7 mouse cellular contexts compared by ENCODE assay signal in the genomic region with DNA sequence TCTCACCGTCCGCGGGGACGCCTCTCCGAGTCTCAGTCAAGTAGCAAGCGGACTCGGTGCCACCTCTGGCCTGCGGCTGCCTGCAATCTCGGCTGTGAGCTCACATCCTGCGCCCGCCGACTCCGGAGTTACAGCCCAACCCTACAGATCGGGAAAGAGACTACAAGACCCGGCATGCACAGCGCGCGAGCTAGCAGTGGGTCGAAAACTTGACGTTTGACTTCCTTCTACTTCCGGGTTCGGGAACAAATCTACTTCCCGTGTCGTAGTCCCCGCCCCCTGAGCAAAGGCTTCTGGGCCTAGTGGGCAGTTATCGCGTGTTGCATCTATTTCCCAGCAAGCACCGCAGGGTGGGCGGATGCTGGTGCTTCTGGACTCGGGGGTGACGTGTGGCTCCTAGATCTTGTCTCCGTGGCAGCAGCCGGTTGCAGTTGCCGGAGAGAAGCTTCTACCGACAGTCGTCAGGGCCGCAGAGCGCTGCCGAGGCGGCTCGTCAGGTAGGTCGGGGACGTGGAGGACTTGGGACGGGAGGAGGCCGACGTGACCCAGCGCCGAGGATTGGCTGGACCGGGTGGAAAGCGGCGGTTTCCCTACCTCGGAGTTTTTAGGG. TPM values are rescaled to one million over a fixed set of nuclear protein-coding genes. Genes with fewer than 3 reads are reported as not detected.
DNase-seq lines count a peak whose midpoint lies in the region; ATAC-seq lines count a peak whose summit lies in the region.

Tnfaip1 (minus strand) TSS at position 253 of the 610 bp plus-strand sequence.
Ift20 (plus strand) TSS at position 282 of the 610 bp plus-strand sequence.

- peak within 1 kb of the TSS; percentile 88 for H3K27ac ChIP-seq in embryonic facial prominence, embryonic 12.5 days
- H3K27ac ChIP-seq in limb, embryonic 11.5 days (replicated peaks; ENCODE audit: low read depth, low read length): peak within 1 kb of the TSS; percentile 32
- peak within 1 kb of the TSS; percentile 88 for H3K27ac ChIP-seq in midbrain, embryonic 14.5 days (replicated peaks; ENCODE audit: low read depth, low read length)

- peak within 1 kb of the TSS; percentile 62 for H3K4me3 ChIP-seq in embryonic facial prominence, embryonic 12.5 days
- peak within 1 kb of the TSS; percentile 79 for H3K4me3 ChIP-seq in limb, embryonic 11.5 days (ENCODE audit: low read depth, low read length)
- peak within 1 kb of the TSS; percentile 78 for H3K4me3 ChIP-seq in midbrain, embryonic 14.5 days (replicated peaks; ENCODE audit: low read depth, low read length)

- H3K9me3 ChIP-seq in embryonic facial prominence, embryonic 12.5 days: no peaks in the 10 kb centered on the region
- no peaks in the 10 kb centered on the region for H3K9me3 ChIP-seq in limb, embryonic 11.5 days (ENCODE audit: control insufficient read depth, low read length)
- H3K9me3 ChIP-seq in midbrain, embryonic 14.5 days (ENCODE audit: control insufficient read depth, low read length): no peaks in the 10 kb centered on the region

- under 1% methylated on average over 52 of the region's 52 CpGs for WGBS in embryonic facial prominence, embryonic 12.5 days
- 0% methylated on average over 52 of the region's 52 CpGs for WGBS in limb, embryonic 11.5 days
- under 1% methylated on average over 52 of the region's 52 CpGs for WGBS in midbrain, embryonic 14.5 days

- peak; percentile 99 for ATAC-seq in embryonic facial prominence, embryonic 12.5 days (ENCODE audit: insufficient number of reproducible peaks, insufficient read depth, low FRiP score, low TSS enrichment)
- peak; percentile 97 for ATAC-seq in limb, embryonic 11.5 days (ENCODE audit: insufficient number of reproducible peaks, low FRiP score, low TSS enrichment, low read depth)
- ATAC-seq in midbrain, embryonic 14.5 days (ENCODE audit: low FRiP score, low TSS enrichment): peak; percentile 97

- peak; percentile 94 for DNase-seq in adrenal gland, postnatal 25 days
- peak; percentile 100 for DNase-seq in heart, adult 11 months
- DNase-seq in kidney, adult 18-20 months: peak; percentile 97
- peak; percentile 98 for DNase-seq in limb, embryonic 11.5 days (ENCODE audit: low spot score)
- DNase-seq in midbrain, embryonic 14.5 days: peak; percentile 99
- peak; percentile 93 to 95 for DNase-seq in spleen, adult 18-20 months

- H3K4me2 ChIP-seq in embryonic facial prominence, embryonic 12.5 days (replicated peaks): peak within 1 kb of the TSS; percentile 59
- H3K4me2 ChIP-seq in limb, embryonic 11.5 days (ENCODE audit: low read depth, severe bottlenecking): peak within 1 kb of the TSS; percentile 83
- H3K4me2 ChIP-seq in midbrain, embryonic 14.5 days (ENCODE audit: low read length): peak within 1 kb of the TSS; percentile 74

- no peaks in the 10 kb centered on the region for H3K27me3 ChIP-seq in embryonic facial prominence, embryonic 12.5 days
- no peaks in the 10 kb centered on the region for H3K27me3 ChIP-seq in limb, embryonic 11.5 days (ENCODE audit: control insufficient read depth, insufficient read depth, low read length)
- H3K27me3 ChIP-seq in midbrain, embryonic 14.5 days (ENCODE audit: control insufficient read depth, insufficient read depth, low read length): no peaks in the 10 kb centered on the region

- H3K36me3 ChIP-seq in embryonic facial prominence, embryonic 12.5 days: peaks cover 26% of the 10 kb centered on the region
- peaks cover 15% of the 10 kb centered on the region; the same call in 1 of the 2 replicates for H3K36me3 ChIP-seq in limb, embryonic 11.5 days (ENCODE audit: control insufficient read depth, insufficient read depth, low read length)
- H3K36me3 ChIP-seq in midbrain, embryonic 14.5 days (ENCODE audit: control insufficient read depth, insufficient read depth, low read length): peaks cover 32% of the 10 kb centered on the region

- peak within 1 kb of the TSS; percentile 67 for H3K9ac ChIP-seq in embryonic facial prominence, embryonic 12.5 days
- peak within 1 kb of the TSS; percentile 78 for H3K9ac ChIP-seq in limb, embryonic 11.5 days (ENCODE audit: low read length)
- H3K9ac ChIP-seq in midbrain, embryonic 14.5 days (replicated peaks; ENCODE audit: low read length): peak within 1 kb of the TSS; percentile 78

- peaks cover 21% of the 10 kb centered on the region for H3K4me1 ChIP-seq in embryonic facial prominence, embryonic 12.5 days
- H3K4me1 ChIP-seq in limb, embryonic 11.5 days (ENCODE audit: control insufficient read depth, insufficient read depth, low read length): peaks cover 17% of the 10 kb centered on the region
- H3K4me1 ChIP-seq in midbrain, embryonic 14.5 days (ENCODE audit: control insufficient read depth, insufficient read depth, low read length): peaks cover 22% of the 10 kb centered on the region

RNA-seq across cellular contexts. Expression of gene Tnfaip1, which starts in this region (rescaled TPM):
- 40.6 and 45.9 TPM in 2 replicates for total RNA-seq in adrenal gland, postnatal 25 days (2021)
- polyA plus RNA-seq in embryonic facial prominence, embryonic 12.5 days (2016; fragmentation: Nextera tagmentation; extraction: Ambion mirVana): 78.2 and 82.2 TPM in 2 replicates
- polyA plus RNA-seq in limb, embryonic 11.5 days (2014; fragmentation: Nextera tagmentation; extraction: Ambion mirVana): 84.3 and 85.1 TPM in 2 replicates
- 51.7 and 58.4 TPM in 2 replicates for polyA plus RNA-seq in midbrain, embryonic 14.5 days (2014; fragmentation: Nextera tagmentation; extraction: Ambion mirVana)

RNA-seq across cellular contexts. Expression of gene Ift20, which starts in this region (rescaled TPM):
- total RNA-seq in adrenal gland, postnatal 25 days (2021): 81.9 and 97.8 TPM in 2 replicates
- polyA plus RNA-seq in embryonic facial prominence, embryonic 12.5 days (2016; fragmentation: Nextera tagmentation; extraction: Ambion mirVana): 136 and 139 TPM in 2 replicates
- polyA plus RNA-seq in limb, embryonic 11.5 days (2014; fragmentation: Nextera tagmentation; extraction: Ambion mirVana): 128 and 130 TPM in 2 replicates
- 133 and 135 TPM in 2 replicates for polyA plus RNA-seq in midbrain, embryonic 14.5 days (2014; fragmentation: Nextera tagmentation; extraction: Ambion mirVana)

Comparison
In these comparisons a context has a peak if more than half of its experiments do, and no peak if none do; other contexts are left out.
1. Peak in every context shown above with its lines: DNase-seq, ATAC-seq, H3K4me3 ChIP-seq and H3K27ac ChIP-seq.
2. H3K27ac ChIP-seq: peak in every context shown above with its lines; median percentile 88 in embryonic facial prominence, embryonic 12.5 days; 88 in midbrain, embryonic 14.5 days; 32 in limb, embryonic 11.5 days.